Mouse (Mus musculus): ENCODE measurements around the gene Usp6nl.
A peak's percentile ranks its signal among the peaks of the same experiment; 100 is the strongest.

Usp6nl gene

DNA sequence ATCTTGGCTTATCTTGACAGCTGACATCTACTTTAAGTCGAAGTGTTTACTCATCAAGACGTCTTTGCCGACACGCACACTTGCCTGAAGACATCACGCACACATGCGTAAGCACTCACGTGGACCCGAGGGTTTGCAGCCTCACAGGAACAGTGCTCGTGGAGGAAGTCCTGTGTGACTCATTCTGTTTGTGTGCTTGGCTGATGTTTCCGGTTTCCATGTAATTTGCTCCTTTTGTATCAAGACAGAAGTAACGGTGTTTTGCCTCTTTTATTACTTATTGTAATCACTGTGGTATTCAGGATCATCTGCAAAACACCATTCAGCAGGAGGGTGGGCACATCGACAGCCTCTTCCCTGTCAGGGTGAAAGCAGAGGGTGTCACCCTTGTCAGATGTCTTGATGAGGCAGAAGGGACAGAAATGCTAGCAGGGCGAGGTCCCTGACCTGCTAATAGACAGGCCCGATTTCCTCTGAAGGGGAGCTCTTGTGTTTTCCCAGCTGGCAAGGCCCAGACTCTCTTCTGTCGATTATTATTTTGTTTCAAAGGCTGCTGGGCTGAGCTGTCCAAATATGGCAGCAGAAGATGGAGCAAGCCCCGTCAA is 156.0 kb downstream of the Usp6nl start:
- no peak for DNase-seq (ENCODE audit: low spot score)

DNA sequence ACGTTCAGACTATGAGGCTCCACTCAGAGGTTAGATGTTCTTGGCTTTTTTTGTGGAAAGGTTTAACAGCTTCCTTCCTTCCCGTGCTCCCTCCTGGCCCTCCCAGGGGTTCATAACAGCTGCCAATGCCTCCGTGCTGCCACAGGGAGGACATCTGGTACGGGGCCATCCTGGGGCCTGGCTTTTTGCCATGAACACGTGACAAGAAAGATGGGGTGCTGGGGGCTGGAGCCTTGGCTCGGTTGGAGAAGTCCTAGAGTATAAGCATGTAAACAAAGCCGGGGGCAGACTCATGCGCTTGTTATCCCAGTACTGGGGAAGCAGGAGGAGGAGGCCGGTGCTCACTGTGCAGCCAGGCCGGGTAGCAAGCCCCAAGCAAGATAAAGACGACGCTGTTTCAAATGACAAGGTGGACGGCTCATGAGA is 156.5 kb downstream of the Usp6nl start:
- DNase-seq (ENCODE audit: low spot score), result peak; percentile 67

DNA sequence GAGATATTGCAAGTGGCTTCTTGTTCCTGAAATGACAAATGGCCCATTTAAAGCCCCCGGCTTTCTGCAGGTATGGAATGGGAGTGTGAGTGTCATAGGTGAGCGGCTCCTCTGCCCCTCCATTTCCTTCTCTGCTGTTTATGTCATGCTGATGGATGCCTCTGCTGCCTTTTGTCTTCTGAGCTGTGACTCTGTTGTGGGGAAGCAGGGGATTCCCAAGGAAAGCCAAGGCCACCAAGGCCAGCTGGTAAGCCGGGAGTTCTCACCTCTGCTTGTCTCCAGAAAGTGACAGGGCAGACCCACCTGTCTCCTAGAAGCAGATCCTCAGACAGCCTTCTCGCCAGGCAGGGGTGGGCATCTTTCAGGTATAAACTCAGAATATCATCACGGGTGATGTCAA is 157.2 kb downstream of the Usp6nl start:
- no peak for DNase-seq (ENCODE audit: low spot score)

DNA sequence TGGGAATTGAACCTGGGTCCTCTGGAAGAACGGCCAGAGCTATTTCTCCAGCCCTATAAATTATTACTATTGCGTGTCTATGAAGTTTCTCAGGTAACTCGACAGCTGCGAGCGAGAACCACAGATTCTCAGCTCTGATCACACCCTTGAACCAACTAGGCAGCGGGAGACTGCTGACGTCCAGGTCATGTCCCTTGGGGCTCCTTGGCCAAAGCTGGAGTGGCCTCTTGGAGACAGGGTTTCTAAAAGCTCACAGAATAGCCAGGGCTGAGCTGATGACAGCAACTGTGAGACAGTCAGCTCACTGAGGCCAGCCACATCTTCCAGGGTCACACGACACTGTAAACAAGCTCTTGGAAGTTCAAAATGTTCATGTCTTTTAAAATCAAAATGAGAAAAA is 159.5 kb downstream of the Usp6nl start:
- DNase-seq (ENCODE audit: low spot score), result no peak

DNA sequence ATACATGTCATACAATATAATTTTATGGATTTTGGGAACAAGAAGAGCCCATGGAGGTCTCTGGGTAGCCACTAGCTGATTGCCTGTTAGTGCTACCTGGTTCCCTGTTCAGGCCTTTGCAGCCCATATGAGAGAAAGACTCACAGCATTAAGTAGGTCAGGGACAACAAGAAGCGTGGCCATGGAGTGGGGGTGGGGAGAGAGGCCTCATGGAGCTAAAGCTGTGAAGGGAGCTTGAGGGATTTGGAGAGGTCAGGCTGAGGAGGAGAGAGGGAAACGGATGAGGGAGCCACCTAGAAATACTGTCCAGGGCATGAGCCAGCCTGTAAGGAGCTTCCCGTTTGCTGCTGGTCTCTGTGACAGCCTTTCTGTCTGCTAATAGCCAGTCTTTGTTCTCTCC is 159.9 kb downstream of the Usp6nl start:
- DNase-seq (ENCODE audit: low spot score), result no peak

DNA sequence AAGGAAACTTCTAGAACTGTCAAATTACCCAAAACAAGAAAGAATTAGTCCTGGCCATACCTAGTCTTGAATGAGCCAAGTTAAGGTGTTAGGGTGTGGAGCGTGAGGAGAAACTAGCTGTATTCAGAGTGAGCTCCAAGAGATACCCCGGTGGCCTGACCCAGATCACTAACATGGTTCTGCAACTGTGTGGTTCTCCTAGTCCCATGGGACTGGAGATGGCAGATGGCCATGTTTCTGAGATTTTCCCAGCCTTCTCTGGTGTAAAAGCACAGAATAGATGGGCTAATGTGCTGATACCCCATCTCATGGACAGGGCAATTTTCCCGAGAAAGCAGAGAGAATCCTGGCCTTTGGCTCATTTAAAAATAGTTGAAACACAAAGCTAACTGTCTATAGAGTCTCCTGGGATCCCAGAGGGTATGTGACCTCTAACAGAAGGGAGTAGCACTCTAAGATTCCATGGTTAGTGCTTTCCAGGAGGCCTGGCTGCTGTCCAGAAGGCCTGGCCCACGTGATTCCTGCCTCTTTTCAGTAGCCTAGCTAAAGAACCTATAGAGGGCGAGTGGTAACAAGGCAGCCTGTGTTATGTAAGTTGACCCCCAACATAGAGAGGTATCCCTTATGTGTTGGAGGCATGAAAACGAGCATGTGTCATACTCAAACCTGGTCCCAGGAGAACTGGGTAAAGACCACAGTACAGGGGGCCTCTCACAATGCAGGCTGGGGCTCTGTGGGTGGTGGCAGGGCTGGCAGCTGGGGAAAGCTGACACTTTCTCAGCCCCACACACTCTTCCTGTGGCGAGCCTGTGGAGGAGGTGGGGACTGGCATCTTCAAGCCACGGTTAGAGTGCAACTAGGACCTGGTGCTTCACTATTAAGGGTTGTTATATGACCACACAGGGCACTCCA is 160.9 kb downstream of the Usp6nl start:
- peak; percentile 65 for DNase-seq (ENCODE audit: low spot score)

DNA sequence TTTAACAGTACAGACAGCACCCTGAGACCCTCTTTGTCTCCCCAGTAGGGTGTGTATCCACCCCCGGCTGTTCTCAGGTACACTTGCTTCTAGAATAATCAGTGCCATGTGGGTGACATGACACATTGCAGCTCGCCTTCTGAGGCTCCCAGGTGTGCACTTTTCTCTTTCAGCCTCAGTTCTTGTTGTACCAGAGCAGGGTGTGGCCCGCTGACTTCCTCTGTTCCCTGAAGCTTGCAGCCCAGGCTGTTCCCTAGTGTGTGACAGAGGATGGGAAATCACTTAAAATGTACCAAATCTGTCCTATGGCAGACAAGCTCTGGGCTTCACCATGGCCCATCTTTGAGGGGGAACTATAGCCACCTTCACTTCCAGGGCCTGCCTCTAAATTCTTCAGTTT is 161.7 kb downstream of the Usp6nl start:
- DNase-seq (ENCODE audit: low spot score), result no peak

DNA sequence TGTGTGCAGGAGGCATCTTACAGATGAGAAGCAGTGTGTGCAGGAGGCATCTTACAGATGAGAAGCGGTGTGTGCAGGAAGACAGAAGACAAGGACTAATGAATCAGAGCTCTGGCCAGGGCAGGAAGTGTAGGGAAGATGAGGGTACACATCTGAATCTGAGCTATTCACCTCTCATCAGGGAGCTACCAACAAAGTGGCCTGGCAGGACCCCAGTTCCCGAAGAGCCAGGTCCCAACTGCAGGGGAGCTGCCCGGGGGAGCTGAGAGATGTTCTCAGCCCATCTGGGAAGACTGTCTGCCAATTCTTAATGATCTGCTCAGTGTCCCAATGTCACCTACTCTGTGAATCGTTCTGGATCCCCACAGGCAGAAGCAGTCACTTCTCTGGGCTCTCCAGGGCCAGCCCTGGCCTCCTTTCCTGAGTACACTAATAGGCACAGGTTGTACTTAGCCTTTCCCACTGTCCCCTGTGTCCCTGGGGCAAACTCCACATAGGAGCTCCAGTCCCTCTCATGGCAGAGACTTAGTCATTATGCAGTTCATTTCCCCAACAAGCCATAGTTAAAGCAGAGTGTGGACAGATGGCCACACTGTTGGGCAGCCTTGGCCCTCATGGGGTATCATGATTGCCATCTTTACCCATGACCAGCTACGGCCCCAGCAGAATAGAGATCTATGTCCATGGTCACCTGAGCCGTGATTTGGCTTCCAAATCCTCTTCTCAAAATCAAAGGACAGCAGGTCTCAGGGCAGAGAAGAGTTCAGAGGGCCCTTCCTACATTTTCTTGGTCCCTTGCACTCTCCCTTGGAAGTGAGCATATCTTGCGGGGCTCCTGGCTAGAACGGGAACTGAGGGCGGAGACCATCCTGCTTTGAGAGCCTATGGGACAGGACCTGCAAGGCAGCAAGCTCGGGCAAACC is 165.4 kb downstream of the Usp6nl start:
- no peak for DNase-seq (ENCODE audit: low spot score)

DNA sequence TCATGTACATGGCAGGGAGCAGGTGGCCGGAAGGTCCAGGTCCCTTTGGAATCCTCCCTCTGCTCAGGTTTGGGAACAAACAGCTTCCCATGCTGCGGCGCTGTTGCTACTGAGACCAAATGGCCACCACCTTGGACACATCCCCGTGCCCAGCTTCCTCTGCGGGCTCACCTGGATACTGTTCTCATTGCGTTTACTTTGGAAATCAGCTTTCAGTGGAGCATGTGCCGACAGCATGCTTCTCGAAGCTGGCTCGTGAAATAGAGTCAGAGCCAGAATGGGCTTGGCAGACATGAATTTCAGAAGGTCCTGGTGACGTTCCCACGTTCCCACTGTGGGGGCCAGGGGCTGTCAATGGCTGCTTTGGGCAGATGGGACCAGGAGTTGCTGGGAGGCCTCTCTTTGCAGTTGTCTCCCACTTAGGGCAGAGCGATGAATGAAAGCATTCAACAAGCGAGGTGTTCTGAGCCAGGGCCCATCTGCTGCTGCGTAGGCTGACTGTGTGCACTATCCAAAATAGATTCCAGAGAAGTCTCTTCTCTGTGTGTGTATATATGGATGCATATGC is 166.1 kb downstream of the Usp6nl start:
- DNase-seq (ENCODE audit: low spot score), result no peak

DNA sequence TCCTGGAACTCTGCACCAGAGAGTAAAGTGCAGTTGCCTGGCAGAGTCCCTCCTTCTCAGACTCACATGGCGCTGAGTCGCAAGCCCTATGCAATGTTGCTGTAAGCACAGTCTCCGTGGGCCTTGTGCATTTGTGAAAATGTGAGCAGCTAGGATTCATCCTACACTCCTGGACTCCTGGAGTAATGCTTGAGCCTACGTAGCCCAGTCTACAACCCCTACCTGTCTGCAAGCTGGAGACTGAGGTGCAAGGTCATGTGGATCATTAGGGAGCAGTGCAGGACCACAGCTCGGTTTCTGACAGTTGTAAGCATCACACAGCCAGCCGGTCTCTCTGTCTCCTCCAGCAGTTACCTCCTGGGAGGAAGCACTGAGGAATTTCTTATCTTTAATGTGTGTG is 167.6 kb downstream of the Usp6nl start:
- DNase-seq (ENCODE audit: low spot score), result no peak

DNA sequence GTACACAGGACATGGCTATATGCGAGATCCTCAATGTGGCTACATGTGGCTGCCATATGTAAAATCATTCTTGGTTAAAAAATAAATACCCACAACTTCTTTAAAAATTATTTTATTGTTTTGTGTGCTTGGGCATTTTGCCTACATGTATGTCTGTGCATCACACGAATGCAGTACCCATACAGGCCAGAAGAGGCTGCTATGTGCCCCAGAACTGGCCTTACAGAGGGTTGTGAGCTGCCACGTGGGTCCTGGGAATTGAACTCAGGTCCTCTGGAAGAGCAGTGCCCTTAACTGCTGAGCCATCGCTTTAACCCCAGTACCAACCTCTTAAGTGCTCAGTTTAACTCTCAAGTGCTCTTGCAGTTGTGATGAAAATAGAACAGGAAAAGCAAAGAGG is 168.4 kb downstream of the Usp6nl start:
- DNase-seq (ENCODE audit: low spot score), result no peak

DNA sequence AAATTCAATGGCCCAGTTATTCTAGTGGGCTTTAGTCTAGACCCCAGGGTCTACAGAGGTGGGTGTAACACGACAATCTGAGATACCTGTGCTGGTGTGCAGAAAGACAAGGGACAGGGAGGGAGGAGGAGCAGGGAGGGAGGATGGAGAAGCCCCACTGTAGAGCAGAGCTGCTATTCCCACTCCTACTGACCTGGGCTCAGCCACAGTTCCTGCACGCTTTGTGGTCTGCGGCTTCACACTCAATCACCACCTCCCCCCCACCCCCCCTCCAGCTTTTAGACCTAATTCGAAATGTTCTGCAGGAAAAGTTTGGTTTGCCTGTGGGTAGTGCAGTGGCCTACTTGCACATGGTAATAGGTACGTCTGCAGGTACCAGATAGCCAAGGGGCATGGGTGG is 171.4 kb downstream of the Usp6nl start:
- DNase-seq (ENCODE audit: low spot score), result no peak

Measured in ovary, postnatal 36 days (tissue).